Mouse (Mus musculus) retina, embryonic 14.5 days (tissue): Measurements from ENCODE around the gene Dcaf4.

ENCODE experiments used
- DNase-seq: peaks from one replicate; pipeline ENCODE4 v3.0.0-alpha.2; 2015; ENCODE audit warnings: low spot score

Dcaf4 gene

DNA sequence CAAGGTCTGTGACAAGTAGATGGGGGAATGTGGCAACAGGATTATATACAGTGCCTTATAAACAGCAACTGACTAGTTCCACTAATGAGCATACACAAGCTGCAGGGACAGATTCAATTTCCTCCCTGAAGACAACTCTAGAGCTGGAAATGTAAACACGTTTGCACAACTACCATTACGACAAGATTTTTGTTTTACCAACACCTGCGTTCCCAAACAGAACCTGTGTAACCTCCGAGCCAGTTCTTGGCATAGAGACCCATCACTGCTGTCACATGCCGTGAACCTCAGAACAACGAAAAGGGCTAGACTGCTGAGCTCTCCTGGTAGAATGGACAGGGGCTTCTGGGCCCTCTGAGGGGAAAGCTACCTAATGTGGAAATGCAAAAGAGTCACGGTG, 23.7 kb downstream of the Dcaf4 start:
- no peak for DNase-seq

DNA sequence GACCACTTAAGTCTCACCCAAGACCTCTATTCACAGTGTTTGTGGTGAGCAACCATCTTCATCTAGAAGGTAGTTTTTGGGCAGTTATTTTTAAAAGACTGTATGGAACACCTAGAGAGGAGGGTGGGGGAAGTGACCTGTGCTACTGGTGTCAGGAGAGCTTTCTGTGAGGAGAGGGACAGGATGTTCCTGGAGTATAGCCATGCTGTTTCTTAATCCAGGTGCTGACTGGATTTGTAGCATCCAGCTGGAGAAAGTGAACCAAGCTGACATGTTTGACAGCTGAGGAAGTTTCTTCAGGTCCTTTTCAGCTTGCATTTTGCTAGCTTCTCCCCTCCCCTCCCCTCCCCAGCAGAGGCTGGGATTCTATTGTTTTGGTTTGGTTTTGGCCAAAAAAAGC, 24.5 kb downstream of the Dcaf4 start:
- no peak for DNase-seq

DNA sequence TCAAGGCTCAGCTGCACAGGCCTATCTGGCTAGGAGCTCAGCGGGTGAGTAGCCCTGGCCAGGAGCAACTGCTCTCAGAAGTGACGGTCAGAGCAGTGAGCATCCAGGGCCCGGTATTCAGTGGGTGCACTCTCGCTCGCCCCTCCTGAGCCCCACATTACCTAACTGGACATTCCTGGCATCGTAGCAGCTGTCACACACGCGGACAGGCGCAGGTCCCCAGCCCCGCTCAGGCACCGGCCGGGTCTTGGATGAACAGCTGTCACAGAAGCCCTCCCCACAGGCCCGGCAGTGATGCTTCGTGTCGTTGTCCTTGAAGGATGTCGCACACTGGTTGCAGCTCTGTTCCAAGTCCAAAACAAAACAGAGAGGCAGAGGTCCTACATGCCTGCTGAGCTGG, 31.0 kb downstream of the Dcaf4 start:
- DNase-seq, result no peak

DNA sequence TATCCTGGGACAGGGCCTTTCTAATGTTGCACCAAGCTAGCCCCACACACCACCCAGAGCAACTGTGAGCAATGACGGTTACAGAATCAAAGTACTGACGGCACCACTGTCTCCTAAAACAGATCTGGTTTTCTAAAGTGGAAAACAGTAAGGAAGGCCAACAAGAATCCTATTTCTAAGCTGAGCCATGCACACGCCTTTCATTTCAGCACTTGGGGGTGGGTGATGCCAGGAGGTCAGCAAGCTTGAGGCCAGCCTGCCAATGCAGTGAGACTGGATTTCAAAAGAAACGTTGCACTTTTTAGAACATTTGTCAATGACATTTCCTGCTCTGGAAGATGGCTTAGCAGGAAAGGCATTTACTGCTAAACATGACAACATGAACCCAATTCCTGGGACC, 33.5 kb downstream of the Dcaf4 start:
- no peak for DNase-seq

DNA sequence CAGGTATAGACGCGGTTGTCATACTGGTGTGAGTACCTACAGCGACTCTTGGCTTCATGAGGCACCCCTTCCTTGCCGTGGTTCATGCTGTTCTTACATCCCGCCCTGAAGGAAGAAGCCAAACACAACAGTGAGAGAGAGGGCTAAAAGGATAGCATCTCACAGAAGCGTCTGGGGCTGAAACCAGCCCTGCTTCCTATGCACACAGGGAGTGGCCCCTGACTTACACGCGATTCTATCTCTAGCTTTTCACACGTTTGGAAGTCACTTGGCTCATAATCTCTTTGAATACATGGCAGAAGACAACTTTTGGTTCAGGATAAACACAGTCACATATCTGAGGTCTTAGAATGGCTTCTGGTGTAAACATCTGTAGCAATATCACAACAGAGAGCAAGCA, 35.3 kb downstream of the Dcaf4 start:
- no peak for DNase-seq

DNA sequence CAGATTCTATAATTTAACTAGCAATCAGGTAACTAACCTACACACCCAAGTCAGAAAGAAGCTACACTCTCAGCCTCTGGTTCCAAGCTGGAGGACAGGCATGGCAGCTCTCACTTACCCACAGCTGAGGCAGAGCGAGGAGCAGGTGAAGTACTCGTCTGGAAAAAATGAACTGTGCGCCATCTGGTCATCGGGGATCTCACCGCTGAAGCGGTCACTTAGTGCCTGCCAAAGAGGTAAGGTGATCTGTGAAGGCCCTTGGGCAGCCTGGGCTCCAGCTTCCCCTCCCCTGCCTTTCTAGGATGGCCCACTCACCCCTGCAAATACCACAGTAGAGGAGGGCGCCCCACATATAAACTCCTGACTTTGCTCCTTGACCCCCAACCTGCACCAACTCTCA, 38.2 kb downstream of the Dcaf4 start:
- DNase-seq, result no peak

DNA sequence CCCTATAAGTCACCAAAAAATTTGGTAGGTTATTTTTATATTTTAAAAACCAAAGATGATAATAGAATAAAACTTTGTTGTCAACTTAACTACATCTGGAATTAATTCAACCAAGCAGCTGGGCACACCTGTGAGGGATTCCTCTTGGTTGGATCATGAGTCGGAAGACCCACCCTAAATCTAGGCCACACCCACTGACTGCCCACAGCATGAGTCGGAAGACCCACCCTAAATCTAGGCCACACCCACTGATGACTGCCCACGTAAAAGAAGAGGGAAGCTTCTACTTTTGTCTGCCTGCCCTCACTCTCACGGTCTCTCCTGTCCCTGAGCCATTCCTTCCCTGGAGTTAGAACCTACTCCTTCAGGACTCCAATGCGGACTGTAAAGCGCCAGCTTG, 39.9 kb downstream of the Dcaf4 start:
- DNase-seq, result no peak

DNA sequence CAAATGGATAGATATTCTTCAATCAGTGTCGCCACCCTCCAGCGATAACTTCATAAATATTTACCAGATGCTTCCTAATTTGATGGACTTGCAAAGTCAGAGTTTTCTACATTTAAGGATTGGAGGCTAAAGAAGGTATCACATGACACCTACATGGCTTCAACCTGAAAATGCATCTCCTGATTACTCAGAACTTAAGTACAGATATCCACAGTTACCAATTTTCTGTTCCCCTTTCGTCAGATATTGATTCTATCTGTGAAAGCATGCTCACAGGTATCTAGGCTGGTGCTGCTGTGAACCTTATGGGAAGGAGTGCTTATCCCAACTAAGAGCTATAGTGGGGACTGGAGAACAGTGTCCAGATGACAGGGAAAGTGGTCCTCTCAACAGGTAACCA, 42.3 kb downstream of the Dcaf4 start:
- no peak for DNase-seq

DNA sequence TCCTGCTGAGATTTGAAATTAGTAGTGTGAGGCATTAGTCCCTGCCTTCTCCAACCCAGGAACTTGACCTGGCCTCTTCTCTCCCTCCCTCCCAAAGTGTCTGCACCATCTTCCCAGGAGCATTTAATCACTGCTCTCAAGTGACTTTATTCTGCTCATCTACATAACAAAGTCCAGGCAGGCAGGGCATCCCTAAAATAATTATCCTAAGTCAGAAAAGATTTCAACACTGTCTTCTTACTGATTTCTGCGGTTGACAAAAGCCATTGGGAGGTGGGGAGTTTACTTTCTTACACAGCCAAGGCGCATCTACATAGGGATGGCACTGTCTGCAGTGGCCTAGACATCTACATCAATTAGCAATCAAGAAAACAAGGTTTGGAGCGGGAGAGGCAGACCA, 49.6 kb downstream of the Dcaf4 start:
- DNase-seq, result no peak

DNA sequence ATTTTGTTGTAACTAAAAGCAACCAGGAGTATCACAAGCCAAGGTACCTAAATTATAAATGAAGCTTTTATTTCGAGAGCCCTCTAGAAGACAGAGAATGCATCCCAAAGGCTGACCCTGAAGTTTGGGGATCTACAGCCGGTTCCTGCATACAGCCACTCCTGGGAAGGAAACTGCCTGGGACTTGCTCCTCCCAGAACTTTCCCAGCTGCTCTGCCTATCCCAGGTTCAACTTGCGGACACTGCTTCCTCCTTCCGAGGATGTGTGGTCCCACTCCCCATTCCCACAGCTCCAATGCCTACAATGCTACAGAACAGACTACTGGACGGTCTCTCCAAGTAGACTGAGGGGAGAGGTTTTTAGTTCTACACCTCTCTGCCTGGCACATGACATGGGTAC, 52.5 kb downstream of the Dcaf4 start:
- DNase-seq, result no peak

DNA sequence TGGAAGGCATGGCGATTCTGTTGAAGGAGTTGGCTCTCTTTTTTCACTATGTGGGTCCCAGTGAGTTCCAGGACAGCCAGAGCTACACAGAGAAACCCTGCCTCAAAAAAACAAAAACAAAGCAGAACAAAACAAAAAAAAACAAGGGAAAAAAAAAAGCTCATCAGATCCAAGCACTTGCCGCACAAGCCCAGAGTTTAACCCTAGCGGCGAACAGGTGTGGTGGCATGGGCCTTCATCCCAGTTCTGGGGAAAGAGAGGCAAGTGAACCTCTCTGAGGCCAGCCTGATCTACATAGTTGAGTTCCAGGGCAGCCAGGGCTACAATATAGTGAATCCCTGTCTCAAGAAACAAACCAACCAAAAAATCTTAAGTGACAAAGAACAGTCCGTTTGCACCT, 57.2 kb downstream of the Dcaf4 start:
- no peak for DNase-seq

DNA sequence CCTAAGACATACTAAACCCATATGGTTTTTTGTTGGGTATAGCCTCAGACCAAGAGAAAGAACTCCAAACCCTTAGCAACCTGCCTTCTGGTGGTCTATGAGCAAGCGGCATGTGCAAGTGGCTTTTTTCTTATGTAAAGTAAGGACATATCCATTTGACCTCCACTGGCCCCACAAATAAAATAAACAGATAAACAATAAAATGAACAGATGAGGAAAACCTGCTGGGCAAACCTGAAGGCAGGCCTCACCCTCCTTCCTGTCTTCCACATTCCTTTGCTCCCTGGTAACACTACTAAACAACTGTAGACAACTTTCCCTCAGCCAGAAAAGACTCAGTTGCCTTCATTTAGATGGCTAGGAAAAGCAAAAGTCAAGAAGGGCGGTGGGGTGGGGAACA, 58.1 kb downstream of the Dcaf4 start:
- DNase-seq, result no peak

DNA sequence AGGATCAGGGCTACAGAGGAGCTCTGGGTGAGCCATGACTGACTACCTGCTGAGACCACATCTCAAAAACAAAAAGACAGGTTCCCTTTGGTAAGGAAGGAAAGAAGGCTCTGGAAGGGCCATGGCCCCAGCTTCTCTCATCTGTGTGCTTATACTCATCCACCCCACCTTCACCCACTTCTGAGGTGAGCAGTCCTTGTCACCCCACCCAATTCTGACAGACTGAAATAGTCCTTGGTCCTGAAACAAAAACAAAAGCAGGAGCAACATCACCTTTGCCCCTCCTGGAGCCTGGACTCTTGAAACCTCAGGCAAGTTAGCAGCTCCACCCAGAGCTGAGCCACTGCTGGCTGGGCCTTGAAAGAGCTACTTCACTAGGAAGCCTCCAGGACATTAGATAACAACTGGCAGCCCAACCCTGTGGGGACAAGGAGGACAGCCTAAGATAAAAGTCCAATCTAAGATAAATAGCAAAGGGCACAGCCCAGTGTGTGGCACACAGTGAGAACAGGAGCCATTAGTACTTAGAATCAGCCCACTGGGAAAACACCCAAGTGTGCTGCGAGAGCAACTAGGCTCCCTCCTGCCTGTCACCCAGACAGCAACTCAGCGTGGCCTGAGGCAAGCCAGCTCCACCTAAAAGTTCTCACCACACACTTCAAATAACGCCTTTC, 58.8 kb downstream of the Dcaf4 start:
- DNase-seq, result no peak

DNA sequence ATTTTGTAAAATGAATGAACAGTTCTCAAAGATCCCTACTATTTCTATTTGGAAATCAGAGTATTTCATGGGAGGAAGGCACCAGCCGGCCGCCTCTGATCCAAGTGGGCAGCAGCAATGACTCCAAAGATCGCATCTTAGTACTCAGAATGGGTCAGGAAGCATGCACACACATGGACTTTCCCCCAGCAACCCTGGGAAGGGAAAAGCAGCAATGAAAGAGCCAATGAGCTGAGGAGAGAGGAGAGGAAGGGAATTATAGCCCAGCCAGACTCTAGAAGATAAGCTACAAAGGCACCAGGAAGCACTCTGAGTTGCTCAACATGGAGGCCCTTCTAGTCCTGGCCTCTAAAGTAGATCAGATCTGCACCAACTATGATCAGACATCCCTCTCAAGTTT, 60.0 kb downstream of the Dcaf4 start:
- no peak for DNase-seq

DNA sequence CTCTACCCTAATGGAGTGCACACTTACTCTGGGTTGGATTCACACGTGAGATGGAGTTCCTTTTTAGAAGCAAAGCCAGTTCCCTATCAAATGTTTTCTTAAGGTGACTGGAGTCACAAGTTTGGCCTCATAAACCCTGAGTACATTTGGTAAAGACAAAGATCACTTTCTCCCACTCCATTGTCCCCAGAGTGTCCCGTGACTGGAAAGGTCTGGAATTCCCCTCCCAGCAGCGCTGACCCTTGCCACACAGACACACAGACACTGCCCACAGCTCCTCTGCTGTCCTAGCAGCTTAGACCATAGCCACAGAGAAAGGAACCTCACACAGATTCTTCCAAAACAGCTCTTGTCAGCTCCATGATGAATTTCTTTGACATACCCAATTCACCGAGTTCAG, 61.8 kb downstream of the Dcaf4 start:
- no peak for DNase-seq

DNA sequence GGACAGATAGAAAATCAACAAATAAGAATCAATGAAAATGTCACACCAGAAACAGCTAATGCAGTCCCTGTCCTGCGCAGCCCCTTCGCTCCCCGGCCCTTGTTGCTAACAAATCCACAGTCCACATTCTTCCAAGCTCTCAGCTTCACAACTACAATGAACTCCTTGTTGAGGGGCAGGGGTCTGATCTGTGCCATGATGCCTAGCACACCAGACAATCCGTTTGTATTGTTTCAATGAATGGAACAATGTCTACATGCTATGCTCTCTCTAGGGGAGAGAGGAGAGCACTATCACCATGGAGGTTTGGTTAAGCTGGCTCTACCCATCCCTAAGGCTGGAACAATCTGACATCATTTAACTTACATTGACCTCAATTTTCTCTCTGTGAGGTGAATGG, 62.5 kb downstream of the Dcaf4 start:
- no peak for DNase-seq

DNA sequence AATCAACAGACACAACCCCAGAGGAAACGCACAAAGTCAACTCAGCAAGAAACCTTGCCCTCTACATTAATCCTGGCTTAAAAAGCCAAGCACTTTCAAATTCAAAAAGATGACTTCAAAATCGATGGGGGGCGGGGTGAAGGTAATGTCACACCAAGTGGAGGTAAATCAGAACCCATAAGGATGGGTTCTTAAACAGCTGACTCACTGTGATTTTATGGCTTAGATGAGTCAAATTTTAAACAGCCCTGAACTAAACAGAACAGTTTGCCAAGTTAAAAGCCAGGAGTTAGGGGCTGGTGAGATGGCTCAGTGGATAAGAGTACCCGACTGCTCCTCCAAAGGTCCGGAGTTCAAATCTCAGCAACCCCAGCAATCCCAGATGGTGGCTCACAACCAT, 66.4 kb downstream of the Dcaf4 start:
- DNase-seq, result no peak
